Mouse (Mus musculus) MEL (cell line): Measurements from ENCODE around the gene Gm20388. TPM values are rescaled to one million over a fixed set of nuclear protein-coding genes. Genes with fewer than 3 reads are reported as not detected.

Experiments
- DNase-seq: peaks from one replicate; pipeline ENCODE4 v3.0.0; 2011; ENCODE audit warnings: low read depth, low spot score
- H3K27ac ChIP-seq: 2 replicates; pipeline ENCODE4 v1.5.1; 2012; ENCODE audit warnings: low read depth, mild to moderate bottlenecking, control low read depth, low read length, moderate library complexity; ENCODE audit not compliant: control insufficient read depth
- H3K27me3 ChIP-seq, 2 experiments: fragments of 150-350 bp in 1 of 2; sonication (generic) in 1 of 2; 2 replicates each; pipeline ENCODE4 v1.6.1; 2012; ENCODE audit warnings: low read length in 2 of 2, mild to moderate bottlenecking in 2 of 2, improper control_type of control experiment in 1 of 2, moderate library complexity in 1 of 2; ENCODE audit not compliant: insufficient read depth in 2 of 2, control insufficient read depth in 1 of 2
- H3K36me3 ChIP-seq, 2 experiments: 2 replicates each; pipeline ENCODE4 v1.6.1; 2012 to 2014; ENCODE audit warnings: low read length in 2 of 2, improper control_type of control experiment in 1 of 2, inconsistent platforms in 1 of 2, mild to moderate bottlenecking in 1 of 2; ENCODE audit not compliant: insufficient read depth in 2 of 2, control insufficient read depth in 1 of 2
- H3K4me1 ChIP-seq, 2 experiments: fragments of 150-350 bp in 1 of 2; sonication (generic) in 1 of 2; 2 replicates each; pipeline ENCODE4 v1.6.1; 2012; ENCODE audit warnings: low read length in 2 of 2, improper control_type of control experiment in 1 of 2, mild to moderate bottlenecking in 1 of 2; ENCODE audit not compliant: insufficient read depth in 2 of 2, control insufficient read depth in 1 of 2
- H3K4me3 ChIP-seq, 2 experiments: fragments of 150-350 bp in 1 of 2; sonication (generic) in 1 of 2; 2 replicates each; pipeline ENCODE4 v1.5.1; 2012; ENCODE audit warnings: low read depth in 2 of 2, low read length in 2 of 2, mild to moderate bottlenecking in 2 of 2, moderate library complexity in 2 of 2, control low read depth in 1 of 2, improper control_type of control experiment in 1 of 2; ENCODE audit not compliant: control insufficient read depth in 1 of 2, insufficient read depth in 1 of 2
- H3K79me2 ChIP-seq: 2 replicates; pipeline ENCODE4 v1.6.1; 2012; ENCODE audit warnings: mild to moderate bottlenecking, low read length, moderate library complexity; ENCODE audit not compliant: control insufficient read depth, poor library complexity, insufficient read depth
- H3K9ac ChIP-seq: 2 replicates; pipeline ENCODE4 v1.6.1; 2012; ENCODE audit warnings: low read depth, mild to moderate bottlenecking, control low read depth, low read length, moderate library complexity; ENCODE audit not compliant: control insufficient read depth, poor library complexity, severe bottlenecking
- H3K9me3 ChIP-seq: fragments of 150-350 bp; sonication (generic); replicated peaks from 2 replicates; pipeline ENCODE4 v1.6.1; 2012; ENCODE audit warnings: mild to moderate bottlenecking, low read length, improper control_type of control experiment, moderate library complexity; ENCODE audit not compliant: insufficient read depth
- BHLHE40 ChIP-seq: IDR thresholded peaks from 2 replicates; pipeline ENCODE4 v1.6.1; 2012; ENCODE audit warnings: low read depth, mild to moderate bottlenecking, inconsistent platforms, low read length, improper control_type of control experiment, borderline replicate concordance
- CHD1 ChIP-seq: IDR thresholded peaks from 2 replicates; pipeline ENCODE4 v1.6.1; 2012; ENCODE audit warnings: low read depth, mild to moderate bottlenecking, inconsistent platforms, low read length, improper control_type of control experiment
- ELF1 ChIP-seq: IDR thresholded peaks from 2 replicates; pipeline ENCODE4 v1.6.1; 2014; ENCODE audit warnings: low read depth, mild to moderate bottlenecking, inconsistent platforms, low read length, improper control_type of control experiment, moderate library complexity
- HCFC1 ChIP-seq: IDR thresholded peaks from 2 replicates; pipeline ENCODE4 v1.6.1; 2012; ENCODE audit warnings: low read depth, mild to moderate bottlenecking, inconsistent platforms, low read length, improper control_type of control experiment, moderate library complexity
- KAT2A ChIP-seq: conservative IDR thresholded peaks from 2 replicates; pipeline ENCODE4 v1.6.1; 2012; ENCODE audit warnings: low read depth, low read length, improper control_type of control experiment, inconsistent platforms
- MAFK ChIP-seq: IDR thresholded peaks from 2 replicates; pipeline ENCODE4 v1.6.1; 2011; ENCODE audit warnings: low read depth, mild to moderate bottlenecking, low read length, improper control_type of control experiment, borderline replicate concordance
- MAX ChIP-seq: IDR thresholded peaks from 2 replicates; pipeline ENCODE4 v1.6.1; 2011; ENCODE audit warnings: low read length, improper control_type of control experiment
- MAZ ChIP-seq: IDR thresholded peaks from 2 replicates; pipeline ENCODE4 v1.6.1; 2012; ENCODE audit warnings: low read depth, mild to moderate bottlenecking, inconsistent platforms, low read length, improper control_type of control experiment
- MEF2A ChIP-seq: IDR thresholded peaks from 2 replicates; pipeline ENCODE4 v1.6.1; 2014; ENCODE audit warnings: low read depth, mild to moderate bottlenecking, inconsistent platforms, low read length, improper control_type of control experiment; ENCODE audit not compliant: poor library complexity, insufficient replicate concordance, severe bottlenecking; ENCODE audit errors: extremely low read depth
- MXI1 ChIP-seq: IDR thresholded peaks from 2 replicates; pipeline ENCODE4 v1.6.1; 2011; ENCODE audit warnings: mild to moderate bottlenecking, low read depth, low read length, improper control_type of control experiment
- MYC ChIP-seq: IDR thresholded peaks from 2 replicates; pipeline ENCODE4 v1.6.1; 2011; ENCODE audit warnings: low read depth, mild to moderate bottlenecking, low read length, improper control_type of control experiment, moderate library complexity
- RAD21 ChIP-seq: IDR thresholded peaks from 2 replicates; pipeline ENCODE4 v1.6.1; 2011; ENCODE audit warnings: mild to moderate bottlenecking, low read depth, low read length, improper control_type of control experiment
- RCOR1 ChIP-seq: IDR thresholded peaks from 2 replicates; pipeline ENCODE4 v1.6.1; 2012; ENCODE audit warnings: low read depth, mild to moderate bottlenecking, inconsistent platforms, low read length, improper control_type of control experiment
- SIN3A ChIP-seq: IDR thresholded peaks from 2 replicates; pipeline ENCODE4 v1.6.1; 2012; ENCODE audit warnings: low read length, improper control_type of control experiment, inconsistent platforms
- TAL1 ChIP-seq: IDR thresholded peaks from 2 replicates; pipeline ENCODE4 v1.6.1; 2012; ENCODE audit warnings: mild to moderate bottlenecking, inconsistent platforms, low read length, moderate library complexity, mixed read lengths
- TBP ChIP-seq: IDR thresholded peaks from 2 replicates; pipeline ENCODE4 v1.8.0; 2011; ENCODE audit warnings: low read depth, low read length, improper control_type of control experiment
- UBTF ChIP-seq: IDR thresholded peaks from 2 replicates; pipeline ENCODE4 v1.6.1; 2012; ENCODE audit warnings: low read depth, mild to moderate bottlenecking, inconsistent platforms, low read length, improper control_type of control experiment, moderate library complexity, borderline replicate concordance; ENCODE audit not compliant: insufficient read depth
- USF1 ChIP-seq: IDR thresholded peaks from 2 replicates; pipeline ENCODE4 v1.6.1; 2014; ENCODE audit warnings: low read depth, mild to moderate bottlenecking, inconsistent platforms, low read length, improper control_type of control experiment, moderate library complexity
- ZKSCAN1 ChIP-seq: IDR thresholded peaks from 2 replicates; pipeline ENCODE4 v1.6.1; 2012; ENCODE audit warnings: low read depth, mild to moderate bottlenecking, inconsistent platforms, low read length, improper control_type of control experiment, moderate library complexity
- polyA plus RNA-seq, 2 experiments: library from polyadenylated mRNA; stranded (reverse) in 1 of 2; unstranded in 1 of 2; fragments of >175 nt in 1 of 2; fragments of >200 nt in 1 of 2; gene quantifications; 2 replicates each; pipeline versions ENCODE4 v1.2.1 to v1.2.4; 2012; ENCODE audit warnings: low replicate concordance in 2 of 2, low read depth in 1 of 2; ENCODE audit not compliant: insufficient read length in 2 of 2, insufficient read depth in 1 of 2, missing spikeins in 1 of 2
- total RNA-seq: library from RNA; depleted of rRNA; stranded (reverse); fragments of 300-350 nt; gene quantifications from 2 replicates; pipeline ENCODE4 v1.2.3, GENCODE M21; 2012

Gene Gm20388
- total and polyA plus RNA-seq, 3 experiments, result 11.1 to 17.8 TPM; not detected in 1

GRCm38 (mm10) chr8:123271901-123272300 lies 3361.3 kb downstream of the Gm20388 start (continued):
- no peak for TF ChIP-seq RCOR1
- no peak for TF ChIP-seq TAL1
- no peak for TF ChIP-seq MAX
- TF ChIP-seq, all 39 proteins: peak for 0

DNA sequence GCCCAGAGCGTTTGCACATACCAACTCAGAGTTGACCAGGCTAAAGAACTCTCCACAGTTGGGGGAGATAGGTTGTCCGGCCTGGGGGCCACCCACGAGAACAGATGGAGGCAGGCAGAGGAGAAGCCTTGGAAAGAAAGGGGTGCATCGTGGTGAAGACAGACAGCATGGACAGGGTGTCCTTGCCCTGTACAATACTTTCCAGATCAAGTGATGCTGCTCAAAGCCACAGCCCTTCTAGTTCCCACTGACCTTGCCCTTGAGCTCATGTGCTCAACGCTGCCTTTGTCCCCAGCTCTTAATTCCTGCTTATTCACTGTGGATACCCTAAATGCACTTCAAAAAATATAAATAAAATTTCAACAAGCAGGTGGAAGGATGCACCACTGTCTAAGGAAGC lies 3363.8 kb downstream of the Gm20388 start:
- H3K27me3 ChIP-seq, result no peaks in the 10 kb centered on the region
- H3K36me3 ChIP-seq, result no peaks in the 10 kb centered on the region; a peak in 2 of 4 replicates
- H3K9ac ChIP-seq, result no peak overlapping the region

DNA sequence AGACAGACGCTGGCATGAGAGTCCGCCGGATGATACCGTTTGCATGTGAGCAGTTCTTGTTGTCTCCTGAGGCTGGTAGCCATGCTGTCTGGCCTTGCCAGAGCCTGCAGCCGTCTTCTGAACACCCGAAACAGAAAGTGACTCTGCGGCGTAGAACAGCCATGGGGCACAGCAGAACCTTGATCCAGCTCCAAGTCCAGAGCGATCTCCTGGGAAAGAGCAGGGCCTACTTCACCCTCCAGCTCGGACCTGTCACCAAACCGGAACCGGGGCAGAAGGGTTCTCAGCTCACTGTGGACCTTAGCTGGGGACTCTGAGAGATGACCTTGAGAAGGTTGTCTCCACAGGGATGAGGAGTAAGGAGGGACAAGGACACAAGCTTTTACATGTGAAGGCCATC lies 3364.5 kb downstream of the Gm20388 start:
- TF ChIP-seq MXI1, result no peak
- H3K36me3 ChIP-seq, result no peaks in the 10 kb centered on the region; a peak in 2 of 4 replicates

More for the DNA sequence above, 3363.8 kb downstream of the Gm20388 start:
- Histone ChIP-seq H3K4me3 (no peak overlapping the region), H3K27ac (no peak overlapping the region), H3K9me3 (no peaks in the 10 kb centered on the region), H3K4me1 (no peaks in the 10 kb centered on the region), H3K79me2 (no peaks in the 10 kb centered on the region)
- no peak for TF ChIP-seq HCFC1
- no peak for TF ChIP-seq MAFK
- TF ChIP-seq SIN3A, result no peak
- TF ChIP-seq MAZ, result no peak
- TF ChIP-seq ELF1, result no peak
- TF ChIP-seq RAD21, result no peak
- no peak for TF ChIP-seq ZKSCAN1
- TF ChIP-seq USF1, result no peak
- no peak for TF ChIP-seq BHLHE40
- TF ChIP-seq KAT2A, result no peak
- no peak for TF ChIP-seq UBTF
- TF ChIP-seq TBP, result no peak
- TF ChIP-seq MYC, result no peak
- no peak for TF ChIP-seq MEF2A
- TF ChIP-seq CHD1, result no peak
- no peak for DNase-seq

More for the DNA sequence above, 3364.5 kb downstream of the Gm20388 start:
- Histone ChIP-seq H3K27me3 (no peaks in the 10 kb centered on the region), H3K4me1 (no peaks in the 10 kb centered on the region), H3K9ac (no peak overlapping the region), H3K27ac (no peak overlapping the region), H3K9me3 (no peaks in the 10 kb centered on the region), H3K4me3 (no peak overlapping the region), H3K79me2 (no peaks in the 10 kb centered on the region)
- no peak for DNase-seq
